ENCODE assay signal across 7 mouse cellular contexts in the genomic region with DNA sequence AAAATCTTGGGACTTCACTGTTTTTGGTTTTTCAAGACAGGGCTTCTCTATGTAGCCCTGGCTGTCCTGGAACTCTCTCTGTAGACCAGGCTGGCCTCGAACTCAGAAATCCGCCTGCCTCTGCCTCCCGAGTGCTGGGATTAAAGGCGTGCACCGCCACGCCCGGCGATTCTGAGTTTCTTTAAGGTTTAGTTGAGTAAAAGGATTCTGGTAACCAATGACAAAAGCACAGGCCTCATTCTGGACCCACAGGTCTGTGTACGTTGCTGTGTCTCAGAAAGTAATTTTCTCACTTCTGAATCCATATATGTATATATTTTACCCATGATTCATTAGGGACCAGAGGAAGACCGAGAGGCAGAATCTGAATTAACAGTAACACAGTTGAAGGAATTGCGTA. TPM values are rescaled to one million over a fixed set of nuclear protein-coding genes. Genes with fewer than 3 reads are reported as not detected.
DNase-seq lines count a peak whose midpoint lies in the region; ATAC-seq lines count a peak whose summit lies in the region.
"Not testable (repeated sequence)": the region's sequence is repeated elsewhere in the genome, so short reads cannot be mapped to it uniquely, and the experiment has no call there.

Gene Supt7l, minus strand, starts transcription at position 101 of the 400 bp plus-strand sequence.

- H3K4me2 ChIP-seq in forebrain, embryonic 13.5 days, result peak within 1 kb of the TSS; percentile 98
- H3K4me2 ChIP-seq in heart, embryonic 14.5 days (ENCODE audit: low read length), result peak within 1 kb of the TSS; percentile 89
- peak within 1 kb of the TSS; percentile 87 for H3K4me2 ChIP-seq in intestine, embryonic 14.5 days (ENCODE audit: low read length)
- peak within 1 kb of the TSS; percentile 92 for H3K4me2 ChIP-seq in lung, embryonic 15.5 days
- peak within 1 kb of the TSS; percentile 100 for H3K4me2 ChIP-seq in neural tube, embryonic 13.5 days

- not testable (repeated sequence) for H3K27me3 ChIP-seq in forebrain, embryonic 13.5 days; heart, embryonic 14.5 days (ENCODE audit: control insufficient read depth, insufficient read depth, low read length); intestine, embryonic 14.5 days (replicated peaks; ENCODE audit: control insufficient read depth, insufficient read depth, low read length); lung, embryonic 15.5 days; neural tube, embryonic 13.5 days

- WGBS in forebrain, embryonic 13.5 days, result 81% methylated on average over 11 of the region's 11 CpGs
- WGBS in heart, embryonic 14.5 days, result 76% methylated on average over 11 of the region's 11 CpGs
- WGBS in intestine, embryonic 14.5 days, result 73% methylated on average over 11 of the region's 11 CpGs
- WGBS in lung, embryonic 15.5 days, result 77% methylated on average over 11 of the region's 11 CpGs
- 83% methylated on average over 11 of the region's 11 CpGs for WGBS in neural tube, embryonic 13.5 days

- peak within 1 kb of the TSS; percentile 90 for H3K9ac ChIP-seq in forebrain, embryonic 13.5 days
- peak within 1 kb of the TSS; percentile 80 for H3K9ac ChIP-seq in heart, embryonic 14.5 days (ENCODE audit: low read length)
- peak within 1 kb of the TSS; percentile 81 for H3K9ac ChIP-seq in intestine, embryonic 14.5 days (ENCODE audit: low read length)
- peak within 1 kb of the TSS; percentile 85 for H3K9ac ChIP-seq in lung, embryonic 15.5 days
- H3K9ac ChIP-seq in neural tube, embryonic 13.5 days, result peak within 1 kb of the TSS; percentile 91

- DNase-seq in adrenal gland, postnatal 4 days (ENCODE audit: low spot score in 2 of 2); intestine, embryonic 14.5 days (ENCODE audit: low spot score); left cerebral cortex, postnatal 14 days (ENCODE audit: low spot score in 2 of 2): not testable (repeated sequence)

- not testable (repeated sequence) for ATAC-seq in forebrain, embryonic 13.5 days; heart, embryonic 14.5 days (ENCODE audit: insufficient number of reproducible peaks, insufficient read depth, low FRiP score, low read depth); intestine, embryonic 14.5 days (replicated peaks; ENCODE audit: low FRiP score, low TSS enrichment, low read depth); lung, embryonic 15.5 days (ENCODE audit: borderline replicate concordance, extremely low read depth, low FRiP score, low TSS enrichment); neural tube, embryonic 13.5 days (ENCODE audit: low read depth)

- H3K36me3 ChIP-seq in forebrain, embryonic 13.5 days (ENCODE audit: poor library complexity, severe bottlenecking), result peaks cover 44% of the 10 kb centered on the region
- peaks cover 47% of the 10 kb centered on the region for H3K36me3 ChIP-seq in heart, embryonic 14.5 days (ENCODE audit: control insufficient read depth, insufficient read depth, low read length)
- H3K36me3 ChIP-seq in intestine, embryonic 14.5 days (ENCODE audit: control insufficient read depth, insufficient read depth, low read length), result peaks cover 46% of the 10 kb centered on the region
- H3K36me3 ChIP-seq in lung, embryonic 15.5 days, result peaks cover 26% of the 10 kb centered on the region
- peaks cover 46% of the 10 kb centered on the region for H3K36me3 ChIP-seq in neural tube, embryonic 13.5 days

- peak within 1 kb of the TSS; percentile 80 for H3K27ac ChIP-seq in forebrain, embryonic 13.5 days
- H3K27ac ChIP-seq in heart, embryonic 14.5 days (replicated peaks in 1 of 2; ENCODE audit: control insufficient read depth in 1 of 2, insufficient read depth in 1 of 2, low read depth in 2 of 2, low read length in 2 of 2), result peak within 1 kb of the TSS; percentile 63 to 76
- H3K27ac ChIP-seq in intestine, embryonic 14.5 days (ENCODE audit: low read depth), result peak within 1 kb of the TSS; percentile 81
- peak within 1 kb of the TSS; percentile 90 for H3K27ac ChIP-seq in lung, embryonic 15.5 days
- H3K27ac ChIP-seq in neural tube, embryonic 13.5 days (replicated peaks), result peak within 1 kb of the TSS; percentile 81

- intact Hi-C loops in left cerebral cortex, postnatal 14 days (cut with DNase I), result not testable (repeated sequence)

- H3K9me3 ChIP-seq in forebrain, embryonic 13.5 days (replicated peaks); heart, embryonic 14.5 days (ENCODE audit: control insufficient read depth, low read length); intestine, embryonic 14.5 days (ENCODE audit: control insufficient read depth, low read length); lung, embryonic 15.5 days; neural tube, embryonic 13.5 days: not testable (repeated sequence)

- H3K4me3 ChIP-seq in forebrain, embryonic 13.5 days, result peak within 1 kb of the TSS; percentile 97
- H3K4me3 ChIP-seq in heart, embryonic 14.5 days (ENCODE audit: control insufficient read depth in 1 of 2, insufficient read depth in 1 of 2, low read depth in 1 of 2, low read length in 2 of 2), result peak within 1 kb of the TSS; percentile 78 to 89
- H3K4me3 ChIP-seq in intestine, embryonic 14.5 days (ENCODE audit: low read depth, low read length), result peak within 1 kb of the TSS; percentile 99
- H3K4me3 ChIP-seq in lung, embryonic 15.5 days, result peak within 1 kb of the TSS; percentile 97
- H3K4me3 ChIP-seq in neural tube, embryonic 13.5 days, result peak within 1 kb of the TSS; percentile 93

- peaks cover 32% of the 10 kb centered on the region for H3K4me1 ChIP-seq in forebrain, embryonic 13.5 days
- peaks cover 5 to 14% of the 10 kb centered on the region in 2 experiments; a peak in 3 of 4 replicates for H3K4me1 ChIP-seq in heart, embryonic 14.5 days (ENCODE audit: control insufficient read depth in 2 of 2, insufficient read depth in 2 of 2, low read length in 2 of 2)
- peaks cover 14% of the 10 kb centered on the region for H3K4me1 ChIP-seq in intestine, embryonic 14.5 days (replicated peaks; ENCODE audit: control insufficient read depth, insufficient read depth, low read length)
- peaks cover 16% of the 10 kb centered on the region for H3K4me1 ChIP-seq in lung, embryonic 15.5 days
- H3K4me1 ChIP-seq in neural tube, embryonic 13.5 days (replicated peaks), result peaks cover 33% of the 10 kb centered on the region

RNA-seq across cellular contexts. Expression of gene Supt7l, which starts in this region (rescaled TPM):
- total RNA-seq in adrenal gland, postnatal 4 days (2021), result 10 to 100 TPM; 26.6 to 27.6 TPM
- 28.2 and 32.4 TPM in 2 replicates for polyA plus RNA-seq in forebrain, embryonic 13.5 days (2015; fragmentation: Nextera tagmentation; extraction: Ambion mirVana)
- polyA plus RNA-seq in heart, embryonic 14.5 days (2014; fragmentation: Nextera tagmentation; extraction: Ambion mirVana), result 16.7 and 16.9 TPM in 2 replicates
- 14.5 and 16.7 TPM in 2 replicates for polyA plus RNA-seq in intestine, embryonic 14.5 days (2014; fragmentation: Nextera tagmentation; extraction: Ambion mirVana)
- 10 to 100 TPM; 16.9 to 17.1 TPM for total RNA-seq in left cerebral cortex, postnatal 14 days (2021)
- 20.9 and 24.4 TPM in 2 replicates for polyA plus RNA-seq in lung, embryonic 15.5 days (2015; fragmentation: Nextera tagmentation; extraction: Ambion mirVana)
- 27.0 and 27.5 TPM in 2 replicates for polyA plus RNA-seq in neural tube, embryonic 13.5 days (2015; fragmentation: Nextera tagmentation; extraction: Ambion mirVana)
